Mouse (Mus musculus) CH12.LX (cell line): Measurements from ENCODE around the gene Fhit.

Source experiments
- CHD2 ChIP-seq: IDR thresholded peaks from 2 replicates; pipeline ENCODE4 v1.6.1; 2011; ENCODE audit warnings: low read length, improper control_type of control experiment
- CTCF ChIP-seq, 2 experiments: IDR thresholded peaks in 1 of 2; conservative IDR thresholded peaks in 1 of 2; 2 replicates each; pipeline ENCODE4 v1.5.1; 2011 to 2012; ENCODE audit warnings: low read depth in 2 of 2, low read length in 2 of 2, improper control_type of control experiment in 1 of 2, inconsistent platforms in 1 of 2, mild to moderate bottlenecking in 1 of 2, moderate library complexity in 1 of 2
- EP300 ChIP-seq: IDR thresholded peaks from 2 replicates; pipeline ENCODE4 v1.6.1; 2011; ENCODE audit warnings: low read length, improper control_type of control experiment
- HCFC1 ChIP-seq: IDR thresholded peaks from 2 replicates; pipeline ENCODE4 v1.6.1; 2012; ENCODE audit warnings: low read depth, mild to moderate bottlenecking, inconsistent platforms, low read length, improper control_type of control experiment
- JUND ChIP-seq: conservative IDR thresholded peaks from 2 replicates; pipeline ENCODE4 v1.6.1; 2011; ENCODE audit warnings: low read depth, low read length, improper control_type of control experiment
- MAX ChIP-seq: IDR thresholded peaks from 2 replicates; pipeline ENCODE4 v1.6.1; 2011; ENCODE audit warnings: low read length, improper control_type of control experiment
- NELFE ChIP-seq: IDR thresholded peaks from 2 replicates; pipeline ENCODE4 v1.6.1; 2011; ENCODE audit warnings: low read depth, low read length, improper control_type of control experiment
- POLR2A ChIP-seq: IDR thresholded peaks from 2 replicates; pipeline ENCODE4 v1.6.1; 2011; ENCODE audit warnings: low read depth, mild to moderate bottlenecking, improper control_type of control experiment, low read length
- TBP ChIP-seq: conservative IDR thresholded peaks from 2 replicates; pipeline ENCODE4 v1.6.1; 2011; ENCODE audit warnings: low read depth, low read length, improper control_type of control experiment
- UBTF ChIP-seq: IDR thresholded peaks from 2 replicates; pipeline ENCODE4 v1.6.1; 2012; ENCODE audit warnings: low read depth, mild to moderate bottlenecking, inconsistent platforms, low read length, improper control_type of control experiment, moderate library complexity
- USF1 ChIP-seq: IDR thresholded peaks from 2 replicates; pipeline ENCODE4 v1.6.1; 2014; ENCODE audit warnings: low read depth, mild to moderate bottlenecking, inconsistent platforms, low read length, improper control_type of control experiment
- ZC3H11A ChIP-seq: IDR thresholded peaks from 2 replicates; pipeline ENCODE4 v1.6.1; 2012; ENCODE audit warnings: low read depth, mild to moderate bottlenecking, inconsistent platforms, low read length, improper control_type of control experiment
- ZMIZ1 ChIP-seq: IDR thresholded peaks from 2 replicates; pipeline ENCODE4 v1.6.1; 2012; ENCODE audit warnings: low read depth, mild to moderate bottlenecking, inconsistent platforms, low read length, improper control_type of control experiment
- ZNF384 ChIP-seq: IDR thresholded peaks from 2 replicates; pipeline ENCODE4 v1.6.1; 2012; ENCODE audit warnings: low read depth, low read length, improper control_type of control experiment, inconsistent platforms

DNA sequence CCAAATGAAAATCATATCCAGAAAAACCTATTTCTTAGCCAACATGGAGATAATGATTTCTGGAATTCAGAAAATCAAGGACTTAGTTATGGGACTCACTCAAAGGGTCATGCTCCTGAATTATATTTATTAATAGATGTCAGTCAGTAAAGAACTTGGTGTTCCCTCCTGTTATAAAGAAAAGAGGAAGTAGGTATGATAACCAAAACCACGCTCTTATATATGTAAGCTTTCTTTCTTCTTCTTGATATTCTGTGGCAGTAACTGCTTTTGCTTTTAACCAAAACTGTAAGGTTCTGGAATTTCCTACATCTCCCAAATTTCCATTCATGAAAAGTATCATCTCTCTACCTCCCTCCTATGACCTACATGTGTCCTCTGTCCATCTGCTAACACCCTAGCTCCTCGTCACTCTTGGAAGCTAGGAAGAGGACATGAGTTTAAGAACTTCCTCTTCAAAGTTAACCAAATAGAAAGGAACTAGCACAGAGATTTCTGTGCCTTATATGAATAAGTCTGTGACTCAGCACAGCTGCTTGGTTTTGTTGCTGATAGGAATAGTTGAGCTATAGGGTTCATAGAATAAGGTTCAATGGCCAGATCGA is 731.3 kb downstream of the Fhit start:
- no peak for TF ChIP-seq HCFC1
- TF ChIP-seq ZC3H11A = no peak
- no peak for TF ChIP-seq USF1
- no peak; the same call in 1 of the 2 replicates for TF ChIP-seq JUND
- no peak for TF ChIP-seq CTCF (conservative IDR thresholded peaks at IDR 0.05 in 1 of 2, IDR thresholded peaks at IDR 0.05 in 1 of 2; ENCODE audit: low read depth in 2 of 2, low read length in 2 of 2)
- no peak for TF ChIP-seq ZNF384
- TF ChIP-seq POLR2A = no peak
- no peak for TF ChIP-seq ZMIZ1
- no peak; the same call in 1 of the 2 replicates for TF ChIP-seq EP300
- no peak for TF ChIP-seq TBP
- no peak for TF ChIP-seq UBTF
- TF ChIP-seq CHD2 = no peak
- TF ChIP-seq MAX = no peak; the same call in 1 of the 2 replicates
- TF ChIP-seq NELFE = no peak
